Mouse (Mus musculus): ENCODE results near the gene Mgl2. TPM values are rescaled to one million over a fixed set of nuclear protein-coding genes. Genes with fewer than 3 reads are reported as not detected.
"Not testable (repeated sequence)": the region's sequence is repeated elsewhere in the genome, so short reads cannot be mapped to it uniquely, and the experiment has no call there.

Gene Mgl2
- polyA plus RNA-seq, 1 experiment, result 7.8 TPM

DNA sequence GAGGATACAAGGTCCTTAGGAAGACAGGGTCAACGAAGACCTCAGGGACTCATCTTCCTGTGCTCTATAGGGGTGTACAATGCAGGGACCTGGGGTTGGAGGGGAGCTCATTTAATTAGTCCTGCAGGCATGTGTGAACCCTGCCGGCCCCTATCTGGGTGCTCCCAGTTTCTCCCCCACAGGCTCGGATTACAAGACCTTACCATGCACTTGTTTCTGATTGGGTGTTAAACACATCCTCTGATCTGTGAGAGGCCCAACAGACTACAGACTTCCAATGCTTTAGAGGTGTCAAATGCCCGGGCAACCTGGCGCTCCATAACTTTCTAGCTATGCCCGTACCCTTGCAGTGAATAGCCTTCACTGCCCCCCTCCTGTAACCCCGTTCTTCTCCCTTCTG, 38.0 kb downstream of the Mgl2 start:
- TF ChIP-seq POLR2A (IDR thresholded peaks at IDR 0.05; ENCODE audit: borderline replicate concordance, low read depth, low read length) (no peak), CTCF (IDR thresholded peaks at IDR 0.05; ENCODE audit: low read depth, low read length) (no peak)
- Histone ChIP-seq H3K27ac (ENCODE audit: insufficient read depth, low read depth, low read length) (no peak overlapping the region), H3K4me3 (ENCODE audit: insufficient read depth, low read length) (no peak overlapping the region), H3K4me1 (ENCODE audit: control insufficient read depth, insufficient read depth, low read length) (peaks cover 21% of the 10 kb centered on the region)

DNA sequence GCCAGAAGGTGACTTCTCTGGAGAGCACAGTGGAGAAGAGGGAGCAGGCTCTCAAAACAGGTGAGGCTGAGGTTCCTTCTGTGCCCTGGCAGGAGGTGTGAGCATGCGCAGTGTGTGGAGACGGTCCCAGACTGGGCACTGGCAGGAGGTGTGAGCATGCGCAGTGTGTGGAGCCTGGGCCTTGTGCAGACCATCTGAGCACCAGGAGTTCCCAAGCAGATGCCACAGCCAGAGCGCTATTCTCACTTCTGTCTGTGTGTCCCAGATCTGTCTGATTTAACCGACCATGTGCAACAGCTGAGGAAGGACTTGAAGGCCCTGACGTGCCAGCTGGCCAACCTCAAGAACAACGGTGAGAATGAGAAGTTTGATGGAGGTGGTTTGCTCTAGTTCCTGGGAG, 39.3 kb downstream of the Mgl2 start:
- H3K4me3 ChIP-seq (ENCODE audit: insufficient read depth, low read length); H3K27ac ChIP-seq (ENCODE audit: insufficient read depth, low read depth, low read length): not testable (repeated sequence)
- peaks cover 30% of the 10 kb centered on the region for H3K4me1 ChIP-seq (ENCODE audit: control insufficient read depth, insufficient read depth, low read length)

DNA sequence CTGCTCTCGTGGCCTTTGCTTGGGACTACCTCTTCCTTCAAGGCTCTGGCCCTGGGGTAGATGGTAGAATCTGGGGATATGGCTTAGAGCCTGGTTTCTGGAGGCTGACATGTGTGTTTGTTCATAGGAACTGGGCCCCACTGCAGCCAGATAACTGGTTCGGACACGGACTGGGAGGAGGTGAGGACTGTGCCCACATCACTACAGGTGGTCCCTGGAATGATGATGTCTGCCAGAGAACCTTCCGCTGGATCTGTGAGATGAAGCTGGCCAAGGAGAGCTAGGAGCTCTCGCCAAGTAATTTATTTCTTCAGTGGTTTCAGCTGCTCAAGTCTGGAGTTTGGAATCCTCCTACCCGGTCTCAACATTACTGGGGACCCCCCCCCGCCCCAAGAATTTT, 40.2 kb downstream of the Mgl2 start:
- Histone ChIP-seq H3K4me1 (ENCODE audit: control insufficient read depth, insufficient read depth, low read length) (peaks cover 30% of the 10 kb centered on the region), H3K4me3 (ENCODE audit: insufficient read depth, low read length) (no peak overlapping the region), H3K27ac (ENCODE audit: insufficient read depth, low read depth, low read length) (no peak overlapping the region)
- TF ChIP-seq POLR2A (IDR thresholded peaks at IDR 0.05; ENCODE audit: borderline replicate concordance, low read depth, low read length), result no peak

DNA sequence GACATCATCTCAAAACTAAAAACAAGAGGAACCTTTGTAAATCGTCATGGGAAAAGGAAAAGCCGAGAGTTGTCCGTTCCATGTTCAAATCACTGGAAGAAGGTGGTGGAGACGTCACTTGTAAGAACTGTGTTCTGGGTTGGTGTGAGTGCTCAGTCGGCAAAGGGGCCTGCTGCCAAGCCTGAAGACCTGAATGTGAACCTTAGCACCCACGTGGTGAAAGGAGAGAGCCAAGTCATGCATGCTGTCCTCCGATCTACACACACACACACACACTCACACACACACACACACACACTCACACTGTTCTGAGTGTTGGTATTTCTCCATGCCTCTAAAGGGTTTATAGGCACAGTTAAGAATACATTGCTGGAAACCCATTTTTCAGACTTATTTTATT, 41.1 kb downstream of the Mgl2 start:
- Histone ChIP-seq H3K4me3 (ENCODE audit: insufficient read depth, low read length) (no peak overlapping the region), H3K27ac (ENCODE audit: insufficient read depth, low read depth, low read length) (no peak overlapping the region), H3K4me1 (ENCODE audit: control insufficient read depth, insufficient read depth, low read length) (peaks cover 22% of the 10 kb centered on the region)
- TF ChIP-seq CTCF (IDR thresholded peaks at IDR 0.05; ENCODE audit: low read depth, low read length), result no peak

DNA sequence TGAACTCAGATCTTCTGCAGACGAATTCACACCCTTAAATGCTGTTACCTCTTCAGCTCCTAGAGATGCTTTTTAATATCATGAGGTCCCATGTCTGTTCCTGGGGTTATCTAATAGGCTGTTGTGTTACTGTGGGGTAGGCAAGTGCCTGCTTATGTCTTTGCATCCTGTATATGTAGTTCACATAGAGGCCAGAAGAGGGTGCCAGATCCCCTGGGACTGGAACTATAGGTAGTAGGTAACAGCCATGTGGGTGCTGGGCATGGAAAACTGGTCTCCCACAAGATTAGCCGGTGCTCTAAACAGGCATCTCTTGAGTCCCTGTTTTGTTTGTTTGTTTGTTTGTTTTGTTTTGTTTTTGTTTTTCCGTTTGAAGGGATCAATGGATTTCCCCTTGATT, 41.7 kb downstream of the Mgl2 start:
- no peak overlapping the region for H3K4me3 ChIP-seq (ENCODE audit: insufficient read depth, low read length)
- H3K4me1 ChIP-seq (ENCODE audit: control insufficient read depth, insufficient read depth, low read length), result peaks cover 19% of the 10 kb centered on the region
- TF ChIP-seq CTCF (IDR thresholded peaks at IDR 0.05; ENCODE audit: low read depth, low read length) (0 out of 2 replicates have a peak, but pooled peaks have one; percentile 18), POLR2A (IDR thresholded peaks at IDR 0.05; ENCODE audit: borderline replicate concordance, low read depth, low read length) (no peak)
- no peak overlapping the region for H3K27ac ChIP-seq (ENCODE audit: insufficient read depth, low read depth, low read length)

DNA sequence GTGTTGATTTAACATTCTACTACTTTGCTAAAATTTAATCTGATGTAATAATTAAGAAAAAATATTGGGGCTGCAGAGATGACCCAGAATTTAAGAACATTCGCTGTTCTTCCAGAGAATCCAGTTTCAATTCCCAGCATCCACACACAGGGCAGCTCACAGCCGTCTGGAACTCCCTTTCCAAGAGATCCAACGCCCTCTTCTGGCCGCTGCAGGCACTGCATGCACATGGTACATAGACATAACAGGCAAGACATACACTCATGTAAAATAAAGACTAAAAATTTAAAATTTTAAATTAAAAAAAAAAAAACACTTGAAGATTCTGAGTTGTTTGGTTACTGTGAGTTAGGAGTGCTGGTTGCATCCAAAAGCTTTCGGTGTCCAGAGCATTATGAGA, 42.2 kb downstream of the Mgl2 start:
- TF ChIP-seq POLR2A (IDR thresholded peaks at IDR 0.05; ENCODE audit: borderline replicate concordance, low read depth, low read length) (no peak), CTCF (IDR thresholded peaks at IDR 0.05; ENCODE audit: low read depth, low read length) (peak; percentile 19; the same call in 1 of the 2 replicates)
- Histone ChIP-seq H3K4me3 (ENCODE audit: insufficient read depth, low read length) (no peak overlapping the region), H3K4me1 (ENCODE audit: control insufficient read depth, insufficient read depth, low read length) (peaks cover 17% of the 10 kb centered on the region), H3K27ac (ENCODE audit: insufficient read depth, low read depth, low read length) (no peak overlapping the region)

DNA sequence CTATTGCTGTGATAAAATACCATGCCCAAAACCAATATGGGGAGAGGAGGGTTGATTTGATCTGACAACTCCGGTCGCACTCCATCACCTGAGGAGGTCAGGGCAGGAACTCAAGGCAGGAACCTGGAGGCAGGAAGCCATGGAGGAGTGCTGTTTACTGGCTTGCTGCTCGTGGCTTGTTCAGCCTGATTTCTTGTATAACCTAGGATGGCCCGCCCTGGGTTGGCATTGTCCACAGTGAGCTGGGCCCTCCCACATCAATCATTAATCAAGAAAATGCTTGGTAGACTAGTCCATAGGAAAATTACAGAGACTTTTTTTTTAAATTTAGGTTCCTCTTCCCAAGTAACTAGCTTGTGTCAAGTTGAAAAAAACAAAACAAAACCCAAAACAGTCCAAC, 44.4 kb downstream of the Mgl2 start:
- TF ChIP-seq POLR2A (IDR thresholded peaks at IDR 0.05; ENCODE audit: borderline replicate concordance, low read depth, low read length) (no peak), CTCF (IDR thresholded peaks at IDR 0.05; ENCODE audit: low read depth, low read length) (no peak)
- Histone ChIP-seq H3K27ac (ENCODE audit: insufficient read depth, low read depth, low read length) (peak overlapping the region; percentile 29), H3K4me3 (ENCODE audit: insufficient read depth, low read length) (no peak overlapping the region), H3K4me1 (ENCODE audit: control insufficient read depth, insufficient read depth, low read length) (peaks cover 10% of the 10 kb centered on the region)

DNA sequence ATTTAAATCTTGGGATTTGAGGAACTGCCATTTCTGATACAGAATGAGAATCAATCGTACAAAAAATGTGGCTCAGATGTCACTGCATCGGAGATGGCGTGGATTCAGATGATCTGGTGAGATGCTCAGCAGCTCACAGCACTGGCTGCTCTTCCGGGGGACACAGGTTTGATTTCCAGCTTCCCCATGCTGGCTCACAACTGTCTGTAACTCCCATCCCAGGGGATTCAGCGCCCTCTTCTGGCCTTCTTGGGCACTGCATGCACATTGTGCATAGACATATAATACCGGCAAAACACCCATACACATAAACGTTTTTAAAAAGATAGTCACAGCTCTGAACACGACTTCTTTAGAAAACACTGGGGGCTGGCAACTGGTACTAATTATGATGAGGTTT, 47.5 kb downstream of the Mgl2 start:
- no peak for TF ChIP-seq POLR2A (IDR thresholded peaks at IDR 0.05; ENCODE audit: borderline replicate concordance, low read depth, low read length)
- peak; percentile 51 for TF ChIP-seq CTCF (IDR thresholded peaks at IDR 0.05; ENCODE audit: low read depth, low read length)

DNA sequence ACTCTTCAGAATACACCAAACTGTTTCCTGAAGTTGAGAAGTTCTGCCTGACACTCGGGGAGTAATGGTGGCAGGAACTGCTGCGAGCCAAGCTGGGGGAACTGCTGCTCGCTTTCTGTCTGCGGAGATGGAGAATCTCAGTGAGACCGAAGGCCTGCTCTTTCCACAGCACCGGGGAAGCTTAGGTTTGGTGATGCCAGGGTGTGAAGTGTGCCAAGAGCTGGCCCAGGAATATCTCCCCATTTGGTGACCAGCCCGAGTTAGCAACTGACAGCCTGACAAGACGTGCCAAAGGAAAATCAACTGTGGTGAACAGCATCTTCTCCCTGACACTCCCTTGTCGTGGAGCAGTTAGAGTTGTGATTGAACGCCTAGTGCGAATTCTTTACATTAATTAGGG, 48.2 kb downstream of the Mgl2 start:
- Histone ChIP-seq H3K4me1 (ENCODE audit: control insufficient read depth, insufficient read depth, low read length) (peaks cover 19% of the 10 kb centered on the region), H3K4me3 (ENCODE audit: insufficient read depth, low read length) (no peak overlapping the region), H3K27ac (ENCODE audit: insufficient read depth, low read depth, low read length) (no peak overlapping the region)
- TF ChIP-seq POLR2A (IDR thresholded peaks at IDR 0.05; ENCODE audit: borderline replicate concordance, low read depth, low read length) (no peak), CTCF (IDR thresholded peaks at IDR 0.05; ENCODE audit: low read depth, low read length) (no peak)

More for the DNA sequence above, 47.5 kb downstream of the Mgl2 start:
- Histone ChIP-seq H3K4me3 (ENCODE audit: insufficient read depth, low read length) (no peak overlapping the region), H3K4me1 (ENCODE audit: control insufficient read depth, insufficient read depth, low read length) (peaks cover 12% of the 10 kb centered on the region), H3K27ac (ENCODE audit: insufficient read depth, low read depth, low read length) (no peak overlapping the region)

DNA sequence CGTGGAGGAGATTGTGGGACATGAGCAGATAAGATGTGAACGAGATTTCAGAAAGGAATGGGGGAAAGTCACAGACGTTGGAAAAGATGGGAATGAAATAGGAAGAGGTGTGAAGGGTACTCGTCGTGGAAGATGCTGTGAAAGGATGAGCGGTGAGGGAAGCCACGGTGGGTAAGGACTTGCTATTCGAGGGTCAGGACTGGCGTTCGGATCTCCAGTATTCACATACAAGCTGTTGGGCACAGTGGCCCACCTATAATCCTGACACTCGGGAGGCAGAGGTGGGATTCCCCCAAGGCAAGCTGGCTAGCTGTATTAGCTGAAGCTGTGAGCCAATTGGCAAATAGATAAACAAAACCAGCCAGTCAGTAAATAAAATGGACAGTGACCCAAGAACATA, 48.6 kb downstream of the Mgl2 start:
- no peak overlapping the region for H3K27ac ChIP-seq (ENCODE audit: insufficient read depth, low read depth, low read length)

DNA sequence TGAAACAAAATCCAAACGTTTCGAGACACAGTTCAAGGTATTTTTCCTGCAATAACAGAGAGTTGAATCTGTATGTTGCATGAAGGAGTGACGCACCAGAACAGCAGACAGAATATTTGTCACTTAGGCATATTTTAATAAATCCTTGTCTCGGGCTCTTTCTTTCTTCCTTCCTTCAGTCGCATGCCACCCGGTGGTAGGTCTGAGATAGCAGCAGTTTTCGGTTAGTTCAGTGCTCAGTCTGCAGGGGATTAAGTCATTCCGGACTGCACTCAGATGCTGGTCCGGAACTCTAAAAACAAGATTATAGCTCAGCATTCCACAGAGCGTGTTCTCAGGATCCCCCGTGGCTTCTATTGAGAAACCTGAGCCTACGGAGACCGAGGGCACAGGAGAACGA, 49.3 kb downstream of the Mgl2 start:
- Histone ChIP-seq H3K4me3 (ENCODE audit: insufficient read depth, low read length) (no peak overlapping the region), H3K4me1 (ENCODE audit: control insufficient read depth, insufficient read depth, low read length) (peaks cover 22% of the 10 kb centered on the region), H3K27ac (ENCODE audit: insufficient read depth, low read depth, low read length) (no peak overlapping the region)
- TF ChIP-seq CTCF (IDR thresholded peaks at IDR 0.05; ENCODE audit: low read depth, low read length), result peak; percentile 35; the same call in 1 of the 2 replicates
- TF ChIP-seq POLR2A (IDR thresholded peaks at IDR 0.05; ENCODE audit: borderline replicate concordance, low read depth, low read length), result no peak

More for the DNA sequence above, 48.6 kb downstream of the Mgl2 start:
- no peak overlapping the region for H3K4me3 ChIP-seq (ENCODE audit: insufficient read depth, low read length)
- peaks cover 22% of the 10 kb centered on the region for H3K4me1 ChIP-seq (ENCODE audit: control insufficient read depth, insufficient read depth, low read length)
- TF ChIP-seq CTCF (IDR thresholded peaks at IDR 0.05; ENCODE audit: low read depth, low read length) (no peak), POLR2A (IDR thresholded peaks at IDR 0.05; ENCODE audit: borderline replicate concordance, low read depth, low read length) (no peak)
